Mouse (Mus musculus) myocyte (in vitro differentiated cells): ENCODE results near the gene Cdkn1c. TPM values are rescaled to one million over a fixed set of nuclear protein-coding genes. Genes with fewer than 3 reads are reported as not detected.

Experiments
- H3K27me3 ChIP-seq: one replicate; pipeline ENCODE4 v1.6.1; 2011; ENCODE audit not compliant: control insufficient read depth, insufficient read depth, insufficient read length
- H3K36me3 ChIP-seq: one replicate; pipeline ENCODE4 v1.6.1; 2011; ENCODE audit not compliant: control insufficient read depth, insufficient read depth
- H3K4me2 ChIP-seq: one replicate; pipeline ENCODE4 v1.6.1; 2011; ENCODE audit warnings: low read depth, control low read depth
- H3K4me3 ChIP-seq: one replicate; pipeline ENCODE4 v1.5.1; 2011; ENCODE audit warnings: mild to moderate bottlenecking, control low read depth, moderate library complexity
- H3K79me2 ChIP-seq: one replicate; pipeline ENCODE4 v1.6.1; 2011; ENCODE audit not compliant: control insufficient read depth, insufficient read depth
- H3ac ChIP-seq: one replicate; pipeline ENCODE4 v1.6.1; 2011; ENCODE audit not compliant: control insufficient read depth, insufficient read length
- CEBPB ChIP-seq: IDR thresholded peaks from 2 replicates; pipeline ENCODE4 v1.6.1; 2011; ENCODE audit warnings: mild to moderate bottlenecking, moderate library complexity; ENCODE audit not compliant: poor library complexity, insufficient read depth, severe bottlenecking
- E2F4 ChIP-seq: IDR thresholded peaks from one replicate; pipeline ENCODE4 v1.6.1; 2011; ENCODE audit warnings: mild to moderate bottlenecking, control low read depth, moderate library complexity; ENCODE audit not compliant: insufficient read depth
- MAX ChIP-seq: IDR thresholded peaks from one replicate; pipeline ENCODE4 v1.6.1; 2011; ENCODE audit warnings: low read depth, mild to moderate bottlenecking, control low read depth
- MYOD1 ChIP-seq, 3 experiments: IDR thresholded peaks; one replicate each; pipeline ENCODE4 v1.6.1; 2011; ENCODE audit warnings: control low read depth in 2 of 3, low read depth in 2 of 3, mild to moderate bottlenecking in 2 of 3, moderate library complexity in 1 of 3; ENCODE audit not compliant: insufficient read length in 2 of 3, control insufficient read depth in 1 of 3
- MYOG ChIP-seq, 3 experiments: IDR thresholded peaks; one replicate each; pipeline ENCODE4 v1.6.1; 2011; ENCODE audit warnings: control low read depth in 2 of 3, low read depth in 2 of 3, mild to moderate bottlenecking in 2 of 3; ENCODE audit not compliant: insufficient read length in 2 of 3, control insufficient read depth in 1 of 3, insufficient read depth in 1 of 3
- POLR2A ChIP-seq: IDR thresholded peaks from one replicate; pipeline ENCODE4 v1.6.1; 2011; ENCODE audit warnings: low read depth, mild to moderate bottlenecking, control low read depth, moderate library complexity; ENCODE audit not compliant: insufficient read length
- POLR2AphosphoS2 ChIP-seq: IDR thresholded peaks from one replicate; pipeline ENCODE4 v1.6.1; 2011; ENCODE audit warnings: low read depth, control low read depth; ENCODE audit not compliant: insufficient read length
- REST ChIP-seq: IDR thresholded peaks from one replicate; pipeline ENCODE4 v1.6.1; 2011; ENCODE audit warnings: mild to moderate bottlenecking, control low read depth, moderate library complexity; ENCODE audit not compliant: insufficient read depth, insufficient read length
- SRF ChIP-seq: IDR thresholded peaks from one replicate; pipeline ENCODE4 v1.6.1; 2011; ENCODE audit warnings: low read depth; ENCODE audit not compliant: control insufficient read depth, insufficient read length
- TCF12 ChIP-seq: IDR thresholded peaks from one replicate; pipeline ENCODE4 v1.6.1; 2011; ENCODE audit warnings: mild to moderate bottlenecking, control low read depth; ENCODE audit not compliant: poor library complexity, insufficient read depth, severe bottlenecking
- TCF3 ChIP-seq: IDR thresholded peaks from one replicate; pipeline ENCODE4 v1.6.1; 2011; ENCODE audit warnings: low read depth, control low read depth; ENCODE audit not compliant: insufficient read length
- USF1 ChIP-seq: IDR thresholded peaks from one replicate; pipeline ENCODE4 v1.6.1; 2011; ENCODE audit warnings: low read depth, mild to moderate bottlenecking, control low read depth, moderate library complexity
- polyA plus RNA-seq: library from polyadenylated mRNA; unstranded; fragments of >200 nt; fragmentation: generic; extraction: Trizol; gene quantifications from one replicate; pipeline ENCODE4 v1.2.1, GENCODE M21; 2012; ENCODE audit warnings: missing spikeins

The Cdkn1c gene
- 35.7 TPM for polyA plus RNA-seq

- H3K27me3 ChIP-seq, result peaks cover 11% of the 10 kb centered on the region
- no peak within 1 kb of the TSS for H3ac ChIP-seq
- H3K4me2 ChIP-seq, result peak within 1 kb of the TSS; percentile 44
- no peaks in the 10 kb centered on the region for H3K79me2 ChIP-seq
- TF ChIP-seq POLR2A, result peak; percentile 61
- TF ChIP-seq POLR2AphosphoS2, result no peak
- TF ChIP-seq USF1, result no peak
- no peak within 1 kb of the TSS for H3K4me3 ChIP-seq
- no peaks in the 10 kb centered on the region for H3K36me3 ChIP-seq
Observed at GRCm38 (mm10) chr7:143460874-143461273, at the start of gene Cdkn1c. Gene Cdkn1c, minus strand, starts transcription at chr7:143461050.

- H3K27me3 ChIP-seq, result no peaks in the 10 kb centered on the region
- TF ChIP-seq USF1 (no peak), CEBPB (no peak), SRF (no peak), MYOG (IDR thresholded peaks at IDR 0.05; ENCODE audit: control insufficient read depth in 1 of 3, insufficient read depth in 1 of 3, insufficient read length in 2 of 3, low read depth in 2 of 3) (no peak), E2F4 (no peak), MYOD1 (IDR thresholded peaks at IDR 0.05; ENCODE audit: control insufficient read depth in 1 of 3, insufficient read length in 2 of 3, low read depth in 2 of 3) (no peak), TCF12 (no peak), TCF3 (no peak), MAX (no peak)
- H3K4me3 ChIP-seq, result no peak overlapping the region
- no peak overlapping the region for H3ac ChIP-seq
- H3K79me2 ChIP-seq, result no peaks in the 10 kb centered on the region
- no peak overlapping the region for H3K4me2 ChIP-seq
- peaks cover 3% of the 10 kb centered on the region for H3K36me3 ChIP-seq
Observed at GRCm38 (mm10) chr7:143509566-143509965, 48.7 kb upstream of the Cdkn1c start.

GRCm38 (mm10) chr7:143506675-143507074 is 45.8 kb upstream of the Cdkn1c start:
- Histone ChIP-seq H3K36me3 (no peaks in the 10 kb centered on the region), H3K27me3 (peaks cover 20% of the 10 kb centered on the region), H3ac (no peak overlapping the region), H3K4me3 (no peak overlapping the region), H3K4me2 (no peak overlapping the region), H3K79me2 (no peaks in the 10 kb centered on the region)
- TF ChIP-seq MYOG (IDR thresholded peaks at IDR 0.05; ENCODE audit: control insufficient read depth in 1 of 3, insufficient read depth in 1 of 3, insufficient read length in 2 of 3, low read depth in 2 of 3) (no peak), POLR2AphosphoS2 (no peak), MYOD1 (IDR thresholded peaks at IDR 0.05; ENCODE audit: control insufficient read depth in 1 of 3, insufficient read length in 2 of 3, low read depth in 2 of 3) (no peak), CEBPB (no peak), POLR2A (no peak), MAX (no peak)

GRCm38 (mm10) chr7:143506271-143506670 is 45.4 kb upstream of the Cdkn1c start:
- Histone ChIP-seq H3K79me2 (no peaks in the 10 kb centered on the region), H3K4me2 (no peak overlapping the region), H3K27me3 (peaks cover 24% of the 10 kb centered on the region), H3K36me3 (no peaks in the 10 kb centered on the region), H3ac (no peak overlapping the region), H3K4me3 (no peak overlapping the region)
- TF ChIP-seq POLR2AphosphoS2 (no peak), TCF3 (no peak), SRF (no peak), CEBPB (no peak), TCF12 (no peak), REST (no peak), POLR2A (no peak)

- TF ChIP-seq MYOG (IDR thresholded peaks at IDR 0.05; ENCODE audit: control insufficient read depth in 1 of 3, insufficient read depth in 1 of 3, insufficient read length in 2 of 3, low read depth in 2 of 3) (no peak), MAX (no peak), E2F4 (no peak), CEBPB (no peak), POLR2A (no peak), TCF12 (no peak), TCF3 (no peak), SRF (no peak), MYOD1 (IDR thresholded peaks at IDR 0.05; ENCODE audit: control insufficient read depth in 1 of 3, insufficient read length in 2 of 3, low read depth in 2 of 3) (no peak), POLR2AphosphoS2 (no peak), REST (no peak), USF1 (no peak)
- peaks cover 24% of the 10 kb centered on the region for H3K27me3 ChIP-seq
- H3K4me2 ChIP-seq, result no peak overlapping the region
- no peaks in the 10 kb centered on the region for H3K79me2 ChIP-seq
- H3ac ChIP-seq, result no peak overlapping the region
- no peak overlapping the region for H3K4me3 ChIP-seq
- no peaks in the 10 kb centered on the region for H3K36me3 ChIP-seq
Observed at GRCm38 (mm10) chr7:143505823-143506222, 45.0 kb upstream of the Cdkn1c start.
